Mouse (Mus musculus): Measurements from ENCODE around the gene Zfp592. TPM values are rescaled to one million over a fixed set of nuclear protein-coding genes. Genes with fewer than 3 reads are reported as not detected.
A peak's percentile ranks its signal among the peaks of the same experiment; 100 is the strongest.

The Zfp592 gene
- total and polyA plus RNA-seq, 3 experiments, result 13.9 to 36.1 (median 22.6) TPM

GRCm38 (mm10) chr7:81057901-81058711 lies 64.6 kb downstream of the Zfp592 start:
- DNase-seq, result peak; percentile 29

GRCm38 (mm10) chr7:81058712-81059154 lies 65.3 kb downstream of the Zfp592 start:
- peak; percentile 58 for DNase-seq

- DNase-seq, result no peak
Measured at GRCm38 (mm10) chr7:81059388-81059787, 65.9 kb downstream of the Zfp592 start.

- peak; percentile 42 for DNase-seq
Measured at GRCm38 (mm10) chr7:81060908-81061307, 67.4 kb downstream of the Zfp592 start.

- DNase-seq, result peak; percentile 60
Measured at GRCm38 (mm10) chr7:81061936-81062335, 68.5 kb downstream of the Zfp592 start.

GRCm38 (mm10) chr7:81063332-81063731 lies 69.9 kb downstream of the Zfp592 start:
- no peak for DNase-seq

- DNase-seq, result no peak
Measured at GRCm38 (mm10) chr7:81066714-81067113, 73.2 kb downstream of the Zfp592 start.

- no peak for DNase-seq
Measured at GRCm38 (mm10) chr7:81072463-81072862, 79.0 kb downstream of the Zfp592 start.

GRCm38 (mm10) chr7:81073273-81073672 lies 79.8 kb downstream of the Zfp592 start:
- DNase-seq, result no peak

- DNase-seq, result no peak
Measured at GRCm38 (mm10) chr7:81074546-81074945, 81.1 kb downstream of the Zfp592 start.

- DNase-seq, result no peak
Measured at GRCm38 (mm10) chr7:81075299-81075698, 81.8 kb downstream of the Zfp592 start.

- no peak for DNase-seq
Measured at GRCm38 (mm10) chr7:81075732-81076131, 82.3 kb downstream of the Zfp592 start.

GRCm38 (mm10) chr7:81077009-81077408 lies 83.5 kb downstream of the Zfp592 start:
- DNase-seq, result no peak

- no peak for DNase-seq
Measured at GRCm38 (mm10) chr7:81078740-81079139, 85.3 kb downstream of the Zfp592 start.

GRCm38 (mm10) chr7:81093420-81093965 lies 100.0 kb downstream of the Zfp592 start:
- DNase-seq, result no peak

- DNase-seq, result no peak
Measured at GRCm38 (mm10) chr7:81094104-81094757, 100.8 kb downstream of the Zfp592 start.

Other genes starting within 250 kb of the Zfp592 start
- 10 to 100 TPM; 84.8 to 88.4 TPM for gene Iqgap1, start 167.7 kb upstream of the Zfp592 start, total RNA-seq (2021)
- gene Iqgap1, start 167.7 kb upstream of the Zfp592 start, polyA plus RNA-seq (2012; rRNA removed), result 15.7 and 19.1 TPM in 2 replicates
- gene Zscan2, start 132.8 kb upstream of the Zfp592 start, total RNA-seq (2021), result 1 to 10 TPM; 4.6 to 6.6 TPM
- 4.0 and 4.4 TPM in 2 replicates for gene Zscan2, start 132.8 kb upstream of the Zfp592 start, polyA plus RNA-seq (2012; rRNA removed)
- gene Wdr73, start 92.4 kb upstream of the Zfp592 start, total RNA-seq (2021), result 10 to 100 TPM in 1 of 2 experiments, 1 to 10 TPM in 1; 9.5 to 24.4 TPM
- gene Wdr73, start 92.4 kb upstream of the Zfp592 start, polyA plus RNA-seq (2012; rRNA removed), result 9.5 and 15.8 TPM in 2 replicates
- gene Nmb, start 88.6 kb upstream of the Zfp592 start, total RNA-seq (2021), result 1 to 10 TPM; 1.4 to 3.7 TPM
- 4.8 and 6.5 TPM in 2 replicates for gene Nmb, start 88.6 kb upstream of the Zfp592 start, polyA plus RNA-seq (2012; rRNA removed)
- gene Sec11a, start 45.9 kb upstream of the Zfp592 start, total RNA-seq (2021), result 100 to 1,000 TPM in 1 of 2 experiments, 10 to 100 TPM in 1; 57.1 to 103 TPM
- 21.9 and 40.8 TPM in 2 replicates for gene Sec11a, start 45.9 kb upstream of the Zfp592 start, polyA plus RNA-seq (2012; rRNA removed)
- under 1 TPM; 0.17 to 0.24 TPM for gene Alpk3, start 63.9 kb downstream of the Zfp592 start, total RNA-seq (2021)
- 0.03 TPM in 2 replicates for gene Alpk3, start 63.9 kb downstream of the Zfp592 start, polyA plus RNA-seq (2012; rRNA removed)
- under 1 TPM in 1 of 2 experiments, not detected in 1; 0.10 TPM for gene Slc28a1, start 121.1 kb downstream of the Zfp592 start, total RNA-seq (2021)
- gene Slc28a1, start 121.1 kb downstream of the Zfp592 start, polyA plus RNA-seq (2012; rRNA removed), result 0.03 TPM in 1 of 2 replicates, not detected in the other
- gene Pde8a, start 219.9 kb downstream of the Zfp592 start, total RNA-seq (2021), result 10 to 100 TPM; 33.6 to 35.9 TPM
- 11.8 and 14.4 TPM in 2 replicates for gene Pde8a, start 219.9 kb downstream of the Zfp592 start, polyA plus RNA-seq (2012; rRNA removed)